Mouse (Mus musculus) embryonic fibroblast, embryonic 13.5 days (primary cell): ENCODE results near the gene Cryba4.

Source experiments
- CTCF ChIP-seq: IDR thresholded peaks from 2 replicates; pipeline ENCODE4 v1.5.1; 2011; ENCODE audit warnings: mild to moderate bottlenecking, control low read depth, low read length, moderate library complexity, borderline replicate concordance; ENCODE audit not compliant: insufficient read depth
- POLR2A ChIP-seq: IDR thresholded peaks from 2 replicates; pipeline ENCODE4 v1.6.1; 2011; ENCODE audit warnings: low read depth, mild to moderate bottlenecking, control low read depth, low read length, moderate library complexity

- no peak for TF ChIP-seq POLR2A
- no peak for TF ChIP-seq CTCF
Measured at GRCm38 (mm10) chr5:112277906-112278470, 25.7 kb upstream of the Cryba4 start.
